Mouse (Mus musculus) lung, postnatal 36 days (tissue): Measurements from ENCODE around the gene Tcf7l1.

Experiments used
- DNase-seq: peaks from one replicate; pipeline ENCODE4 v3.0.0; 2022; ENCODE audit warnings: mixed read lengths

Gene Tcf7l1

GRCm38 (mm10) chr6:72658006-72658405, 131.0 kb downstream of the Tcf7l1 start:
- peak; percentile 61 for DNase-seq

GRCm38 (mm10) chr6:72656053-72656442, 133.0 kb downstream of the Tcf7l1 start:
- DNase-seq: no peak

GRCm38 (mm10) chr6:72655309-72656052, 133.6 kb downstream of the Tcf7l1 start:
- DNase-seq: peak; percentile 72

- DNase-seq: no peak
Observed at GRCm38 (mm10) chr6:72654355-72654754, 134.7 kb downstream of the Tcf7l1 start.

GRCm38 (mm10) chr6:72653419-72653818, 135.6 kb downstream of the Tcf7l1 start:
- DNase-seq: peak; percentile 93

- DNase-seq: peak; percentile 80
Observed at GRCm38 (mm10) chr6:72650338-72650851, 138.7 kb downstream of the Tcf7l1 start.

- no peak for DNase-seq
Observed at GRCm38 (mm10) chr6:72648002-72648595, 141.0 kb downstream of the Tcf7l1 start.

GRCm38 (mm10) chr6:72647383-72647820, 141.7 kb downstream of the Tcf7l1 start:
- peak; percentile 88 for DNase-seq

GRCm38 (mm10) chr6:72645364-72645763, 143.7 kb downstream of the Tcf7l1 start:
- DNase-seq: no peak

- DNase-seq: no peak
Observed at GRCm38 (mm10) chr6:72644576-72644975, 144.5 kb downstream of the Tcf7l1 start.

- peak; percentile 39 for DNase-seq
Observed at GRCm38 (mm10) chr6:72641218-72641954, 147.7 kb downstream of the Tcf7l1 start.

GRCm38 (mm10) chr6:72636940-72637339, 152.1 kb downstream of the Tcf7l1 start:
- no peak for DNase-seq

- peak; percentile 85 for DNase-seq
Observed at GRCm38 (mm10) chr6:72635760-72636431, 153.2 kb downstream of the Tcf7l1 start.

- no peak for DNase-seq
Observed at GRCm38 (mm10) chr6:72634311-72634710, 154.7 kb downstream of the Tcf7l1 start.

GRCm38 (mm10) chr6:72631700-72632099, 157.4 kb downstream of the Tcf7l1 start:
- DNase-seq: no peak

- no peak for DNase-seq
Observed at GRCm38 (mm10) chr6:72630961-72631360, 158.1 kb downstream of the Tcf7l1 start.

GRCm38 (mm10) chr6:72630370-72630769, 158.7 kb downstream of the Tcf7l1 start:
- peak; percentile 42 for DNase-seq

GRCm38 (mm10) chr6:72627276-72627675, 161.8 kb downstream of the Tcf7l1 start:
- DNase-seq: no peak

- DNase-seq: no peak
Observed at GRCm38 (mm10) chr6:72626391-72626790, 162.7 kb downstream of the Tcf7l1 start.

- DNase-seq: peak; percentile 64
Observed at GRCm38 (mm10) chr6:72623661-72624402, 165.2 kb downstream of the Tcf7l1 start.

GRCm38 (mm10) chr6:72622917-72623316, 166.1 kb downstream of the Tcf7l1 start:
- DNase-seq: no peak

GRCm38 (mm10) chr6:72620920-72621319, 168.1 kb downstream of the Tcf7l1 start:
- no peak for DNase-seq
